Comparison of ENCODE assay signal across 14 mouse cellular contexts in the genomic region with DNA sequence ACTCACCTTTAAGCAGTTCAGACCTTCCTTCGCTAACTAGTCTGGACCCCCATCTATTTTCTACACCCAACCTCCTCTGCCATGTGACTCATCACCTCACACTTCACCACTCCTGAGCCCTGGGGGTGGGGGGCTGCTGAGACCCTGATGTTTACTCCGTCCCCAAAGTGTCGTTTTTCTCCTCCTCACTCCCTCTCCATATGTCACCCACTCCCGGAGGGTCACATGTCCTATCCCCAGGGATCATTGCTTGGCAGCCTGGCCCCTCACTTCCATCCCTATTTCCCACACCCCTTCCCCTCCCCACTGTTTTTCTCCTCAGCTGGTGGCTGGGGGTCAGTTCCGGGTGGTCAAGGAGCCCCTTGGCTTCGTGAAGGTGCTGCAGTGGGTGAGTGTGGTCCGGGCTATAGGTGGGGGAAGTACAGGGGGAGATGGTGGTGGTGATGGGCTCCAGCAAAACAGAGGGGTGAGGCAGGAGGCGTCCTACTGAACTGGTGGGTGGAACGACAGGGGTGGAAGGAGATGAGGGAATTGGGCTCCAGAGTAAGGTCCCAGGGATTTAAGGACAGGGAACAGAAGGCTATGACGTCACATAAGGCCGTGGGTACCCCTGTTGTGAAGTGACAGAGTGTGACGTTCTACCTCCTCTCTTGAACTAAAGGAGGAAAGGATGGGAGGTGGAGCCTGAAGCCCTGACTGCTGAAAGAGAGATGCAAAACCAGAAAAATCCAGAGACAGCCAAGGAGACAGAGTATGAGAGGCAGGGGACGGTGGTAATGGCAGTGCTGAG. TPM values are rescaled to one million over a fixed set of nuclear protein-coding genes. Genes with fewer than 3 reads are reported as not detected.
DNase-seq lines count a peak whose midpoint lies in the region; ATAC-seq and TF ChIP-seq lines count a peak whose summit lies in the region.
"Had no signal": no experiment of that assay in that cellular context is flagged by ENCODE, and none has a peak within 500 bp of the region (broad histone marks: within the 10 kb centered on the region; RNA-seq: fewer than 3 reads in every experiment).

No protein-coding gene starts in this region.

- peak overlapping the region; percentile 52; the same call in 1 of the 2 replicates for H3K4me2 ChIP-seq in heart, embryonic 12.5 days
- H3K4me2 ChIP-seq in forebrain, postnatal 0 days (ENCODE audit: low read depth): peak overlapping the region; percentile 63
- H3K4me2 ChIP-seq in midbrain, embryonic 16.5 days (ENCODE audit: low read length): peak overlapping the region; percentile 72

- DNase-seq in heart, postnatal 14 days: no peak
- peak; percentile 63 for DNase-seq in cerebellum, adult 9-11 months
- DNase-seq in forebrain, postnatal 0 days: peak; percentile 43
- no peak for DNase-seq in liver
- DNase-seq in lung, adult 18-20 months: no peak
- no peak for DNase-seq in urinary bladder, postnatal 36 days (ENCODE audit: low spot score in 2 of 2)
- DNase-seq: gastrocnemius, postnatal 14 days had no signal

- no peak overlapping the region for H3K9ac ChIP-seq in heart, embryonic 12.5 days
- peak overlapping the region; percentile 65 for H3K9ac ChIP-seq in forebrain, postnatal 0 days
- peak overlapping the region; percentile 78 for H3K9ac ChIP-seq in midbrain, embryonic 16.5 days (ENCODE audit: low read depth, low read length)
- H3K9ac ChIP-seq: limb, embryonic 15.5 days; stomach, embryonic 15.5 days had no signal

- WGBS in heart, embryonic 12.5 days: 26% methylated on average over 13 of the region's 13 CpGs
- 31% methylated on average over 13 of the region's 13 CpGs for WGBS in forebrain, postnatal 0 days
- 19% methylated on average over 13 of the region's 13 CpGs for WGBS in midbrain, embryonic 16.5 days

- H3K27me3 ChIP-seq in heart, embryonic 12.5 days (replicated peaks): peaks cover 26% of the 10 kb centered on the region
- H3K27me3 ChIP-seq in forebrain, postnatal 0 days (ENCODE audit: insufficient read depth, low read length): no peaks in the 10 kb centered on the region
- no peaks in the 10 kb centered on the region for H3K27me3 ChIP-seq in midbrain, embryonic 16.5 days (ENCODE audit: control insufficient read depth, insufficient read depth, low read depth, low read length)
- H3K27me3 ChIP-seq: stomach, embryonic 15.5 days had no signal

- H3K4me1 ChIP-seq in heart, embryonic 12.5 days (replicated peaks): 0 out of 2 replicates have a peak, but pooled peaks cover 3% of the 10 kb centered on the region
- no peaks in the 10 kb centered on the region for H3K4me1 ChIP-seq in forebrain, postnatal 0 days (ENCODE audit: insufficient read depth)
- peaks cover 4% of the 10 kb centered on the region; the same call in 1 of the 2 replicates for H3K4me1 ChIP-seq in midbrain, embryonic 16.5 days (ENCODE audit: control insufficient read depth, insufficient read depth, low read length)
- H3K4me1 ChIP-seq: limb, embryonic 15.5 days; stomach, embryonic 15.5 days had no signal

- no peak overlapping the region for H3K4me3 ChIP-seq in heart, embryonic 12.5 days
- H3K4me3 ChIP-seq in forebrain, postnatal 0 days (ENCODE audit: low read depth, low read length): peak overlapping the region; percentile 51
- peak overlapping the region; percentile 49 for H3K4me3 ChIP-seq in midbrain, embryonic 16.5 days (ENCODE audit: low read depth, low read length)

- H3K9me3 ChIP-seq in heart, embryonic 12.5 days (replicated peaks): peaks cover 5% of the 10 kb centered on the region; the same call in 1 of the 2 replicates
- H3K9me3 ChIP-seq in forebrain, postnatal 0 days (ENCODE audit: low read length): no peaks in the 10 kb centered on the region
- no peaks in the 10 kb centered on the region; the same call in 1 of the 2 replicates for H3K9me3 ChIP-seq in midbrain, embryonic 16.5 days (replicated peaks; ENCODE audit: control insufficient read depth, low read length, poor library complexity, severe bottlenecking)
- H3K9me3 ChIP-seq: limb, embryonic 15.5 days; stomach, embryonic 15.5 days had no signal

- no peak for TF ChIP-seq CTCF in forebrain, postnatal 0 days (IDR thresholded peaks at IDR 0.05; ENCODE audit: low read depth)

- no peaks in the 10 kb centered on the region for H3K36me3 ChIP-seq in heart, embryonic 12.5 days
- peaks cover 2% of the 10 kb centered on the region; the same call in 1 of the 2 replicates for H3K36me3 ChIP-seq in forebrain, postnatal 0 days (ENCODE audit: insufficient read depth)
- H3K36me3 ChIP-seq in midbrain, embryonic 16.5 days (ENCODE audit: control insufficient read depth, insufficient read depth, low read length): no peaks in the 10 kb centered on the region; the same call in 1 of the 2 replicates
- H3K36me3 ChIP-seq: limb, embryonic 15.5 days; stomach, embryonic 15.5 days had no signal

- no peak for ATAC-seq in heart, embryonic 12.5 days (ENCODE audit: insufficient number of reproducible peaks, low FRiP score)
- ATAC-seq in forebrain, postnatal 0 days: peak; percentile 32
- ATAC-seq in midbrain, embryonic 16.5 days: peak; percentile 22; the same call in 1 of the 2 replicates

- H3K27ac ChIP-seq in heart, embryonic 12.5 days (ENCODE audit: poor library complexity, severe bottlenecking): no peak overlapping the region
- H3K27ac ChIP-seq in forebrain, postnatal 0 days (ENCODE audit: low read depth, low read length): peak overlapping the region; percentile 88
- peak overlapping the region; percentile 87 for H3K27ac ChIP-seq in midbrain, embryonic 16.5 days (ENCODE audit: low read length)
- H3K27ac ChIP-seq: limb, embryonic 15.5 days; stomach, embryonic 15.5 days had no signal

- intact Hi-C loops in heart, postnatal 14 days (cut with DNase I): loop anchor here (5.0 kb wide), 1 partner anchor 167 kb away; no protein-coding TSS in a partner anchor

RNA-seq across cellular contexts. Expression of a gene that starts 1.5 kb away (rescaled TPM):
- 0.63 and 0.94 TPM in 2 replicates for polyA plus RNA-seq in heart, embryonic 12.5 days (2016; fragmentation: Nextera tagmentation; extraction: Ambion mirVana)
- 1 to 10 TPM; 1.4 to 1.8 TPM for total RNA-seq in heart, postnatal 14 days (2021)
- total RNA-seq in forebrain, postnatal 0 days (2014; rRNA removed): 321 and 330 TPM in 2 replicates
- 190 and 242 TPM in 2 replicates for polyA plus RNA-seq in forebrain, postnatal 0 days (2015; fragmentation: Nextera tagmentation; extraction: Ambion mirVana)
- 197 and 246 TPM in 2 replicates for polyA plus RNA-seq in midbrain, embryonic 16.5 days (2015; fragmentation: Nextera tagmentation; extraction: Ambion mirVana)

RNA-seq across cellular contexts. Expression of a gene that starts 17.3 kb away (rescaled TPM):
- 6.6 and 6.8 TPM in 2 replicates for polyA plus RNA-seq in heart, embryonic 12.5 days (2016; fragmentation: Nextera tagmentation; extraction: Ambion mirVana)
- total RNA-seq in heart, postnatal 14 days (2021): 10 to 100 TPM; 19.4 to 21.4 TPM
- 1.2 TPM in 2 replicates for total RNA-seq in forebrain, postnatal 0 days (2014; rRNA removed)
- polyA plus RNA-seq in forebrain, postnatal 0 days (2015; fragmentation: Nextera tagmentation; extraction: Ambion mirVana): 1.0 and 1.5 TPM in 2 replicates
- 1.5 and 1.9 TPM in 2 replicates for polyA plus RNA-seq in midbrain, embryonic 16.5 days (2015; fragmentation: Nextera tagmentation; extraction: Ambion mirVana)

RNA-seq across cellular contexts. Expression of a gene that starts 31.5 kb away (rescaled TPM):
- 147 and 155 TPM in 2 replicates for polyA plus RNA-seq in heart, embryonic 12.5 days (2016; fragmentation: Nextera tagmentation; extraction: Ambion mirVana)
- total RNA-seq in heart, postnatal 14 days (2021): 10 to 100 TPM; 43.8 to 58.0 TPM
- 15.7 and 24.3 TPM in 2 replicates for total RNA-seq in forebrain, postnatal 0 days (2014; rRNA removed)
- polyA plus RNA-seq in forebrain, postnatal 0 days (2015; fragmentation: Nextera tagmentation; extraction: Ambion mirVana): 37.3 and 38.3 TPM in 2 replicates
- polyA plus RNA-seq in midbrain, embryonic 16.5 days (2015; fragmentation: Nextera tagmentation; extraction: Ambion mirVana): 13.9 and 18.3 TPM in 2 replicates

RNA-seq across cellular contexts. Expression of a gene that starts 32.8 kb away (rescaled TPM):
- polyA plus RNA-seq in heart, embryonic 12.5 days (2016; fragmentation: Nextera tagmentation; extraction: Ambion mirVana): not detected in 2 replicates
- total RNA-seq in heart, postnatal 14 days (2021): not detected
- 0.10 and 0.23 TPM in 2 replicates for total RNA-seq in forebrain, postnatal 0 days (2014; rRNA removed)
- 0.06 and 0.10 TPM in 2 replicates for polyA plus RNA-seq in forebrain, postnatal 0 days (2015; fragmentation: Nextera tagmentation; extraction: Ambion mirVana)
- 0.22 and 0.49 TPM in 2 replicates for polyA plus RNA-seq in midbrain, embryonic 16.5 days (2015; fragmentation: Nextera tagmentation; extraction: Ambion mirVana)
- total RNA-seq: gastrocnemius, postnatal 14 days; hematopoietic stem cell, adult 5-6 weeks had no signal
- polyA plus RNA-seq: C2C12; embryonic facial prominence, embryonic 11.5 days; stomach, embryonic 15.5 days had no signal

RNA-seq across cellular contexts. Expression of a gene that starts 34.4 kb away (rescaled TPM):
- polyA plus RNA-seq in heart, embryonic 12.5 days (2016; fragmentation: Nextera tagmentation; extraction: Ambion mirVana): 19.4 and 20.2 TPM in 2 replicates
- total RNA-seq in heart, postnatal 14 days (2021): 10 to 100 TPM; 11.5 to 12.4 TPM
- 36.4 and 36.7 TPM in 2 replicates for total RNA-seq in forebrain, postnatal 0 days (2014; rRNA removed)
- 25.8 and 27.5 TPM in 2 replicates for polyA plus RNA-seq in forebrain, postnatal 0 days (2015; fragmentation: Nextera tagmentation; extraction: Ambion mirVana)
- polyA plus RNA-seq in midbrain, embryonic 16.5 days (2015; fragmentation: Nextera tagmentation; extraction: Ambion mirVana): 29.8 and 30.9 TPM in 2 replicates

Comparison
In these comparisons a context has a peak if more than half of its experiments do, and no peak if none do; other contexts are left out.
1. DNase-seq: peak in cerebellum, adult 9-11 months (single experiment) and forebrain, postnatal 0 days (single experiment); none in heart, postnatal 14 days (0 of 2), liver (single experiment), lung, adult 18-20 months (0 of 2) and urinary bladder, postnatal 36 days (0 of 2).
2. RNA of a gene that starts 1.5 kb away (polyA plus RNA-seq): 197 to 246 TPM in midbrain, embryonic 16.5 days and 190 to 242 TPM in forebrain, postnatal 0 days; 0.63 to 0.94 TPM in heart, embryonic 12.5 days; every median in the first group is over 10 times any median in the second.
3. Peak in every context shown above with its lines, with median percentiles within 50 percentile points of each other: H3K4me2 ChIP-seq.